Mouse (Mus musculus) midbrain, postnatal 0 days (tissue): ENCODE measurements around the gene Cyth1. TPM values are rescaled to one million over a fixed set of nuclear protein-coding genes. Genes with fewer than 3 reads are reported as not detected.
A peak's percentile ranks its signal among the peaks of the same experiment; 100 is the strongest.

Experiments used
- ATAC-seq: fragments of 200-750 bp; cut with Nextera tagmentation; 2 replicates; pipeline ENCODE4 v1.8.0; 2017; ENCODE audit warnings: moderate number of reproducible peaks, mild to moderate bottlenecking, moderate TSS enrichment, moderate library complexity; ENCODE audit not compliant: low FRiP score
- DNase-seq: peaks from one replicate; pipeline ENCODE4 v3.0.0-alpha.2; 2015; ENCODE audit warnings: low spot score
- H3K27ac ChIP-seq: fragments of 300-500 bp; sonication (generic); 2 replicates; pipeline ENCODE4 v1.5.1; 2014; ENCODE audit warnings: low read depth, mild to moderate bottlenecking, low read length, mixed read lengths
- H3K27me3 ChIP-seq: fragments of 300-500 bp; sonication (generic); 2 replicates; pipeline ENCODE4 v1.6.1; 2014; ENCODE audit warnings: low read length, control low read depth, mixed read lengths; ENCODE audit not compliant: insufficient read depth
- H3K36me3 ChIP-seq: fragments of 300-500 bp; sonication (generic); 2 replicates; pipeline ENCODE4 v1.6.1; 2014; ENCODE audit warnings: low read length, control low read depth, mixed read lengths; ENCODE audit not compliant: insufficient read depth
- H3K4me1 ChIP-seq: fragments of 300-500 bp; sonication (generic); 2 replicates; pipeline ENCODE4 v1.6.1; 2014; ENCODE audit warnings: mild to moderate bottlenecking, control low read depth, antibody characterized with exemption, low read length, mixed read lengths; ENCODE audit not compliant: insufficient read depth
- H3K4me2 ChIP-seq: fragments of 300-500 bp; sonication (generic); 2 replicates; pipeline ENCODE4 v1.6.1; 2014; ENCODE audit warnings: low read depth, mild to moderate bottlenecking, low read length, mixed read lengths; ENCODE audit not compliant: poor library complexity, severe bottlenecking
- H3K4me3 ChIP-seq: fragments of 300-500 bp; sonication (generic); 2 replicates; pipeline ENCODE4 v1.5.1; 2014; ENCODE audit warnings: low read depth, mild to moderate bottlenecking, low read length, moderate library complexity
- H3K9ac ChIP-seq: fragments of 300-500 bp; sonication (generic); replicated peaks from 2 replicates; pipeline ENCODE4 v1.6.1; 2014; ENCODE audit warnings: mild to moderate bottlenecking, low read length, moderate library complexity, mixed read lengths; ENCODE audit not compliant: poor library complexity, severe bottlenecking
- H3K9me3 ChIP-seq: fragments of 300-500 bp; sonication (generic); 2 replicates; pipeline ENCODE4 v1.6.1; 2016; ENCODE audit warnings: low read length, control low read depth
- CTCF ChIP-seq: IDR thresholded peaks from 2 replicates; pipeline ENCODE4 v1.5.1; 2016; ENCODE audit warnings: antibody characterized with exemption, mild to moderate bottlenecking
- WGBS: fragments of 180-500 bp; shearing (Covaris S2); extraction: QIAGEN DNeasy Blood & Tissue Kit; methylation state at CpG from one replicate; pipeline ENCODE4 v1.1.7; 2014; 5-methylcytosine and 5-hydroxymethylcytosine counted together
- polyA plus RNA-seq: library from polyadenylated mRNA; unstranded; fragments of >200 nt; fragmentation: Nextera tagmentation; extraction: Ambion mirVana; gene quantifications from 2 replicates; pipeline ENCODE4 v1.2.1, GENCODE M21; 2015
- total RNA-seq: library from RNA; depleted of rRNA; stranded (reverse); fragments of >200 nt; gene quantifications from 2 replicates; pipeline ENCODE4 v1.2.3, GENCODE M21; 2014

Gene Cyth1
- total and polyA plus RNA-seq, 2 experiments from 2014 or later = 20.0 to 40.2 TPM

DNA sequence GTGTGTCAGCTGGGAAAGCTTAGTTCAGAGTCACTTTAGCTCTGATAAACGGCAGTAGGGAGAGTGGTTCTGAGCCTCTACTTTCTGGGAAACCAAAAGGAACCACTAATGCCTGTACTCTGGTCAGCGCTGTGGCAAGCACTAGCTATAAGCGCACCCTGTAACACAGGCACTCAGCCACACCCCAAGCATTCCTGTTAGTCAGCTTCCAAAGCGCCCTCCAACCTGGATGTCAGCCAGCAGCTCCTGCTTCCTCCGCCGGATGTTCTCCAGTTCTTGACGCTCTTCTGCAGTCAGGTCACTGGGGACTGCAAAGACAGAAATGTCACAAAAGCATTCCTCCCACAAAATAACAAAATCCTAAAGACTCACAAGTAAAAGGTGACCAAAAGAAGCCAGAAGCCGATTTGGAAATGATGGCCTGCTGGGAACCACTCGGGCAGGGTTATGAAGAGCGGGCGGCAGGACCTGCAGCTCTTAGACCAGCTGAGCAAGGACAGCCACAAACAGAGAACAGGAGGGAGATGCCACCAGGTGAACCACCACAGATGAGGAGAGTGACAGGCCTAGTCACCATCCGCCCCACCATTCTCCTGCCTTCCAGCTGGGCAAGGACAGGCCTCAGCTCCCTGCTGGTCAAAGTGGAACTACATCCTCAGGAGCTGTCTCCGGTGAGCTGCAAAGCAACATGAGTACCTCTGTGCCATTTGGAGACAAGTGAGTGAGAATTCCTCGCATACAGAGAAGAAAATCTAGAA is 54.8 kb downstream of the Cyth1 start:
- Histone ChIP-seq H3K4me1 (peaks cover 15% of the 10 kb centered on the region), H3K9me3 (no peaks in the 10 kb centered on the region), H3K4me2 (no peak overlapping the region), H3K27me3 (no peaks in the 10 kb centered on the region), H3K27ac (no peak overlapping the region), H3K4me3 (no peak overlapping the region), H3K36me3 (peaks cover 19% of the 10 kb centered on the region), H3K9ac (no peak overlapping the region)
- 70% methylated on average over 14 of the region's 14 CpGs for WGBS
- ATAC-seq (no peak), DNase-seq (peak; percentile 48)
- peak; percentile 9; the same call in 1 of the 2 replicates for TF ChIP-seq CTCF

DNA sequence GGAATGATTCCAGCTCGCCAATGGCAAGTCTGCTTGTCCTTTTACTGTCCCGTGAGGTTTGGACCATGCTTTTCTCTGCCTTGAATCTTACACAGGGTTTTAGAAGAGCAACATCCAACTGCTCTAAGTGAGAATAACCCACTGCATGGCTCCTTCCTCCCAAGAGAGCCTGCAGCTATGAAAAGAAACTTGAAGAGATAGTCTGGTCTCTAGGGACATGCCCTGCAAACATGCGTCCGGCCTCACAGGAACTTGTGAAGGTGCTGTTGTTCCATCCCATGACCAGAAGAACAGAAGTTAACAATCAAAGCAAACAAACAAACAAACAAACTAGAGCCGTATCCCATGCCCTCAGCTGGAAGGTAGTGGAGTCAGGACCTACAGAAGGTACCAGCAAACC is 55.4 kb downstream of the Cyth1 start:
- DNase-seq = no peak
- Histone ChIP-seq H3K4me2 (no peak overlapping the region), H3K4me1 (peaks cover 11% of the 10 kb centered on the region), H3K27ac (no peak overlapping the region), H3K9me3 (no peaks in the 10 kb centered on the region), H3K4me3 (no peak overlapping the region), H3K9ac (no peak overlapping the region), H3K36me3 (peaks cover 23% of the 10 kb centered on the region), H3K27me3 (no peaks in the 10 kb centered on the region)
- 90% methylated on average over 5 of the region's 5 CpGs for WGBS
- ATAC-seq = no peak
- no peak for TF ChIP-seq CTCF

DNA sequence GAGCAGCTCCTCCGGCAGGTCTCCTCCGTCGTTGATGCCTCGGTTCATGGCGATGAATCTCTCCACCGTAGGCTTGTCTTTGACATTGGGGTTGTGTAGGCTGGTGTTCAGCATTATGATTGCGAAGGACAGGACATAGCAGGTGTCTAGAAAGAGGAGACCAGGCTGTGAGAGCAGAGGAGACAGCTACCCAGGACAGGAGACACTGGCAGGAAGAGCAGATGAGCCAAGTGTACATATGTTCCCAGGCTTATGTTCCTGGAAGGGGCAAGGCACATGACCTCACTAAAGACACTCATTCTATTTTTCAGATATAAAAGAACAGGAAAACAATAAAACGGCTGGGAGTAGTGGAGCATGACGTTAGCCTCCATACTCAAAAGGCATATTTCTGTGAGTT is 65.6 kb downstream of the Cyth1 start:
- Histone ChIP-seq H3K27me3 (no peaks in the 10 kb centered on the region), H3K27ac (no peak overlapping the region), H3K4me3 (no peak overlapping the region), H3K4me1 (no peaks in the 10 kb centered on the region), H3K4me2 (no peak overlapping the region), H3K36me3 (peaks cover 56% of the 10 kb centered on the region), H3K9ac (no peak overlapping the region), H3K9me3 (no peaks in the 10 kb centered on the region)
- 90% methylated on average over 9 of the region's 9 CpGs for WGBS
- ATAC-seq (no peak), DNase-seq (no peak)
- no peak for TF ChIP-seq CTCF

DNA sequence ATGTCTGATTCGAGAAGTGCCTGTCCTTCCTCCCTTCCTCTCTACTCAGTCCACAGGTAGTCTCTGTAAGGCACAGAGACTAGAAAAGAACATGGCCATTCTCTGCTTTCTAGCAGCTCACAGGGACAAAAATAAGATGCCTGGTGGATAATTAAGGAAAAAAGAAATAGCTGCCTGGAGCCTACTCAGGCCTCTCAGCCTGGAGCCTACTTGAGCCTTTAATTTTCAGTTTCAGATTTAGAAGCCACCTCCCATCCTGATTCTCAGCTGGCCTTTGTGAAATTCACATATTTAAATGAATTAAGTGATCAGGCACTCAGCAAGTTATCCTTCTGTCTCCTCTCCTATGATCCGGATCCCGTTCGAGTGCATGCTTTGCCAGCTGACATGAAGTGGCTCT is 66.0 kb downstream of the Cyth1 start:
- Histone ChIP-seq H3K36me3 (peaks cover 59% of the 10 kb centered on the region), H3K27ac (no peak overlapping the region), H3K4me3 (no peak overlapping the region), H3K4me1 (no peaks in the 10 kb centered on the region), H3K4me2 (no peak overlapping the region), H3K27me3 (no peaks in the 10 kb centered on the region), H3K9ac (no peak overlapping the region), H3K9me3 (no peaks in the 10 kb centered on the region)
- TF ChIP-seq CTCF = no peak
- DNase-seq (no peak), ATAC-seq (no peak)
- 82% methylated on average over 4 of the region's 4 CpGs for WGBS

DNA sequence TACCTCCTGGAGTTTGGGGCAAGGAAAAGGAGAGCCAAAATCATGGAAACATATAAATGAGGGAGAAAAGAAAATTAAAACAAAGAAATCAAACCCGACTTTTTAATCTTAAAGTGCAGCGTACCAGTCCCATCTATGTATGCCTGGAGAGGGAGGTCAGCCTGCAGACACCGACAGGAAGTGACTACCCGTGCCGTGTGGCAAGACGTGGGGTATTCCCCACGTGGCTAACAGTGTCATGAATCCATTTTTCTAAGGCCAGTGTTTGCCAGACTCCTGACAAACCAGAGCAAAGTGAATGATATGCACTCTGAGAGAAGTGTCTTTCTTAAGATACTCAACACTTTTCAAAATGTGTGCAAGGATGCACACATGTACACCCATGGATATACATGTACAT is 68.2 kb downstream of the Cyth1 start:
- H3K4me2 ChIP-seq = no peak overlapping the region
- WGBS = 84% methylated on average over 7 of the region's 7 CpGs
- no peak overlapping the region for H3K4me3 ChIP-seq
- ATAC-seq (no peak), DNase-seq (no peak)
- H3K27me3 ChIP-seq = no peaks in the 10 kb centered on the region
- H3K9me3 ChIP-seq = no peaks in the 10 kb centered on the region
- peaks cover 70% of the 10 kb centered on the region for H3K36me3 ChIP-seq
- H3K4me1 ChIP-seq = no peaks in the 10 kb centered on the region
- no peak overlapping the region for H3K9ac ChIP-seq
- H3K27ac ChIP-seq = no peak overlapping the region
- TF ChIP-seq CTCF = no peak

DNA sequence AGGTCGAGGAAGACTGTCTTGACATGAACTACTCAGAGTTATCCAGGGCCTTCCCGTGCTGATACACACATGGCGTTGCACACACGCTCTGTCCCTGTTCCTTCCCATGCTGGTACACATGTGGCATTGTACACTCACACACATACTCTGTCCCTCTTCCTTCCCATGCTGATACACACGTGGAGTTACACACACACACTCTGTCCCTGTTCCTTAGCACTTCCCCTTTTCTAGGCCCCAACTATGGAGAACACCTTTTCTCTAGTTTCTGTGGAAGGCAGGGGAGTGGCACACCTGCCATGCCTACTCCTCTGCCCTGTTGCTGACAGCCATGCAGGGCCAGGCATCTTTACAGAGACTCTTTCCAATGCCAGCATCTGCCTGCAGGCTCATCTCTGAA is 70.2 kb downstream of the Cyth1 start:
- no peak overlapping the region for H3K9ac ChIP-seq
- TF ChIP-seq CTCF = no peak
- H3K27ac ChIP-seq = no peak overlapping the region
- DNase-seq = no peak
- no peak overlapping the region for H3K4me2 ChIP-seq
- no peaks in the 10 kb centered on the region for H3K27me3 ChIP-seq
- no peaks in the 10 kb centered on the region for H3K9me3 ChIP-seq
- no peaks in the 10 kb centered on the region for H3K4me1 ChIP-seq
- peaks cover 63% of the 10 kb centered on the region for H3K36me3 ChIP-seq
- ATAC-seq = no peak
- WGBS = 93% methylated on average over 5 of the region's 5 CpGs
- no peak overlapping the region for H3K4me3 ChIP-seq
